Mouse (Mus musculus): Measurements from ENCODE around the gene Cryz. TPM values are rescaled to one million over a fixed set of nuclear protein-coding genes. Genes with fewer than 3 reads are reported as not detected.

Gene Cryz
- total and polyA plus RNA-seq, 3 experiments = 3.4 to 23.8 (median 11.9) TPM

DNA sequence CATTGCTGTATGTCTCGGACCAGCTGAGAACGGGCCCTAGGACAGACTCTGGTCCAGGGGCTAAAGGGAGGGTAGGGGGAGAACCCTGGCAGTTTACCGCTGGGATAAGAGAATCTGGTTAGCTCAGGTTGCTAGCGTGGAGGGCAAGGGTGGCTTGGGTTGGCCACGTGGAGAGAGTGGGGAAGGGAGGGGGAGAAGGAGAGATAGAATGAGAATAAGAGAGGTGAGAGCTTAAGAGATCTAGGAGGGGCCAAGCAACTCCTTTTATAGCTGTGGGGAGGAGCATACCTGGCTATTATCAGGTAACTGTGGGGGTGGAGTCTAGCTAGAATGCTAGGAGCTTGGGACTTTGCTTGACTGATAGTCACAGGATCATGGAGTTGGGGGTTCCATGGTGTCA is 74.5 kb downstream of the Cryz start:
- no peak for ATAC-seq (ENCODE audit: extremely low read depth, insufficient number of reproducible peaks, low FRiP score, poor library complexity, severe bottlenecking)
- H3K9me3 ChIP-seq (replicated peaks) = peaks cover 30% of the 10 kb centered on the region
- H3K4me1 ChIP-seq (ENCODE audit: insufficient read depth, low read depth, low read length) = no peaks in the 10 kb centered on the region

More for the DNA sequence above, 74.5 kb downstream of the Cryz start:
- no peaks in the 10 kb centered on the region for H3K27me3 ChIP-seq (ENCODE audit: insufficient read depth, low read length)
- no peak overlapping the region for H3K4me3 ChIP-seq (ENCODE audit: low read depth, low read length)
- H3K36me3 ChIP-seq (replicated peaks) = no peaks in the 10 kb centered on the region
- TF ChIP-seq TAL1 (conservative IDR thresholded peaks at IDR 0.05; ENCODE audit: low read depth, low read length) (no peak), CTCF (IDR thresholded peaks at IDR 0.05; ENCODE audit: low read depth, low read length) (no peak)
- DNase-seq (ENCODE audit: low spot score) = no peak

Other genes starting within 250 kb of the Cryz start
- gene Tyw3, start 393 bp downstream of the Cryz start, total RNA-seq (2014; fragmentation: Nextera tagmentation) = 4.7 and 10.5 TPM in 2 replicates
- 2.4 and 3.2 TPM in 2 replicates for gene Tyw3, start 393 bp downstream of the Cryz start, total RNA-seq (2017)
- gene Tyw3, start 393 bp downstream of the Cryz start, polyA plus RNA-seq (2012) = 2.3 and 3.4 TPM in 2 replicates
- not detected in 2 replicates for gene Erich3, start 67.1 kb downstream of the Cryz start, total RNA-seq (2014; fragmentation: Nextera tagmentation)
- gene Erich3, start 67.1 kb downstream of the Cryz start, total RNA-seq (2017) = 0.11 and 0.41 TPM in 2 replicates
- not detected in 2 replicates for gene Erich3, start 67.1 kb downstream of the Cryz start, polyA plus RNA-seq (2012)

All from G1E (cell line).